Mouse (Mus musculus) heart, postnatal 10 days (tissue): Measurements from ENCODE around the gene Olfr954. TPM values are rescaled to one million over a fixed set of nuclear protein-coding genes. Genes with fewer than 3 reads are reported as not detected.
A peak's percentile ranks its signal among the peaks of the same experiment; 100 is the strongest.

Source experiments
- DNase-seq, 2 experiments: peaks; one replicate each; pipeline ENCODE4 v3.0.0; 2021
- intact Hi-C: fragments of 180-260 bp; cut with DNase I; formaldehyde crosslinking; loops from one replicate; pipeline ENCODE4 v1.15.1; 2025
- total RNA-seq, 2 experiments: library from RNA; stranded (reverse); gene quantifications; 2 replicates each; pipeline ENCODE4 v1.2.3; 2021

The Olfr954 gene
- not detected for total RNA-seq

GRCm38 (mm10) chr9:39456401-39456800 is at the start of gene Olfr954:
Gene Olfr954, plus strand, starts transcription at chr9:39456701.
- intact Hi-C loops, result no loop called here
- DNase-seq, result no peak

- intact Hi-C loops, result no loop called here
- DNase-seq, result no peak
Observed at GRCm38 (mm10) chr9:39427048-39427447, 29.5 kb upstream of the Olfr954 start, which contains the start of gene Olfr952. Gene Olfr952, minus strand, starts transcription at chr9:39427148.

GRCm38 (mm10) chr9:39471844-39472243 is 15.3 kb downstream of the Olfr954 start, which contains the start of gene Olfr955:
Gene Olfr955, minus strand, starts transcription at chr9:39471944.
- no peak for DNase-seq
- intact Hi-C loops, result loop anchor here (2.0 kb wide), 1 partner anchor 41 kb away; no protein-coding TSS in a partner anchor

GRCm38 (mm10) chr9:39493895-39494294 is 37.4 kb downstream of the Olfr954 start, which contains the start of gene Olfr44:
Gene Olfr44, minus strand, starts transcription at chr9:39493995.
- intact Hi-C loops, result no loop called here
- DNase-seq, result no peak

- intact Hi-C loops, result loop anchor here (1.0 kb wide), 1 partner anchor 103 kb away; no protein-coding TSS in a partner anchor
- peak; percentile 46 to 64 for DNase-seq
Observed at GRCm38 (mm10) chr9:39508998-39509397, 52.5 kb downstream of the Olfr954 start.

GRCm38 (mm10) chr9:39509412-39509811 is 52.9 kb downstream of the Olfr954 start:
- intact Hi-C loops, result loop anchor here (1.0 kb wide), 1 partner anchor 103 kb away; no protein-coding TSS in a partner anchor
- no peak for DNase-seq

Other genes with a start within 250 kb of the Olfr954 start
- not detected for gene Olfr1537, start 206.7 kb upstream of the Olfr954 start, total RNA-seq
- not detected for gene Olfr945, start 179.9 kb upstream of the Olfr954 start, total RNA-seq
- not detected for gene Olfr948, start 130.7 kb upstream of the Olfr954 start, total RNA-seq
- gene Olfr951, start 69.3 kb upstream of the Olfr954 start, total RNA-seq, result not detected
- gene Olfr952, start 29.6 kb upstream of the Olfr954 start, total RNA-seq, result not detected
- not detected for gene Olfr955, start 15.2 kb downstream of the Olfr954 start, total RNA-seq
- gene Olfr44, start 37.3 kb downstream of the Olfr954 start, total RNA-seq, result not detected
- not detected for gene Olfr957, start 59.1 kb downstream of the Olfr954 start, total RNA-seq
- gene Olfr958, start 97.4 kb downstream of the Olfr954 start, total RNA-seq, result not detected
- not detected for gene Olfr959, start 118.9 kb downstream of the Olfr954 start, total RNA-seq
- 1 to 10 TPM; 2.3 to 3.8 TPM for gene AW551984, start 147.7 kb downstream of the Olfr954 start, total RNA-seq
- gene Olfr148, start 154.0 kb downstream of the Olfr954 start, total RNA-seq, result not detected
- not detected for gene Olfr960, start 164.7 kb downstream of the Olfr954 start, total RNA-seq
- gene Olfr961, start 188.4 kb downstream of the Olfr954 start, total RNA-seq, result not detected
- not detected for gene Olfr963, start 210.5 kb downstream of the Olfr954 start, total RNA-seq